9 mouse cellular contexts compared by ENCODE assay signal in genomic region chr5:8366771-8367613, GRCm38 (mm10). TPM values are rescaled to one million over a fixed set of nuclear protein-coding genes. Genes with fewer than 3 reads are reported as not detected.
A peak's percentile ranks its signal among the peaks of the same experiment; 100 is the strongest.
DNase-seq lines count a peak whose midpoint lies in the region; ATAC-seq lines count a peak whose summit lies in the region.
"Had no signal": no experiment of that assay in that cellular context is flagged by ENCODE, and none has a peak within 500 bp of the region (broad histone marks: within the 10 kb centered on the region; RNA-seq: fewer than 3 reads in every experiment).

No protein-coding gene starts in this region.

- peak overlapping the region; percentile 69; the same call in 1 of the 2 replicates for H3K9ac ChIP-seq in kidney, embryonic 15.5 days
- peak overlapping the region; percentile 76 for H3K9ac ChIP-seq in neural tube, embryonic 14.5 days (replicated peaks; ENCODE audit: low read depth, low read length)

- H3K9me3 ChIP-seq in kidney, embryonic 15.5 days (replicated peaks): no peaks in the 10 kb centered on the region
- H3K9me3 ChIP-seq in neural tube, embryonic 14.5 days (ENCODE audit: control insufficient read depth, low read length): no peaks in the 10 kb centered on the region
- H3K9me3 ChIP-seq: G1E had no signal

- H3K4me1 ChIP-seq in kidney, embryonic 15.5 days: peaks cover 11% of the 10 kb centered on the region; the same call in 1 of the 2 replicates
- peaks cover 2% of the 10 kb centered on the region; the same call in 1 of the 2 replicates for H3K4me1 ChIP-seq in neural tube, embryonic 14.5 days (ENCODE audit: control insufficient read depth, insufficient read depth, low read length)

- peak overlapping the region; percentile 78 for H3K4me3 ChIP-seq in kidney, embryonic 15.5 days (replicated peaks)
- H3K4me3 ChIP-seq in neural tube, embryonic 14.5 days (ENCODE audit: low read depth, low read length): peak overlapping the region; percentile 65

- H3K4me2 ChIP-seq in kidney, embryonic 15.5 days: peak overlapping the region; percentile 91
- H3K4me2 ChIP-seq in neural tube, embryonic 14.5 days (ENCODE audit: low read depth, low read length): peak overlapping the region; percentile 69

- H3K27ac ChIP-seq in kidney, embryonic 15.5 days: no peak overlapping the region
- H3K27ac ChIP-seq in neural tube, embryonic 14.5 days (ENCODE audit: low read depth, low read length): peak overlapping the region; percentile 74

- no peaks in the 10 kb centered on the region for H3K36me3 ChIP-seq in kidney, embryonic 15.5 days
- H3K36me3 ChIP-seq in neural tube, embryonic 14.5 days (ENCODE audit: control insufficient read depth, insufficient read depth, low read length): no peaks in the 10 kb centered on the region
- H3K36me3 ChIP-seq: G1E had no signal

- DNase-seq in kidney, adult 18-20 months: no peak
- DNase-seq in cerebellum, adult 9-10 months: peak; percentile 74
- DNase-seq in frontal cortex, postnatal 14 days (ENCODE audit: low spot score in 2 of 2): peak; percentile 34 to 36
- peak; percentile 47 to 59 for DNase-seq in left cerebral cortex, postnatal 14 days (ENCODE audit: low spot score in 2 of 2)
- DNase-seq in adrenal gland, postnatal 4 days (ENCODE audit: low spot score in 2 of 2): no peak

- H3K27me3 ChIP-seq in kidney, embryonic 15.5 days: peaks cover 13% of the 10 kb centered on the region
- H3K27me3 ChIP-seq in neural tube, embryonic 14.5 days (ENCODE audit: control insufficient read depth, insufficient read depth, low read length): no peaks in the 10 kb centered on the region

- WGBS in kidney, embryonic 15.5 days: 1% methylated on average over 24 of the region's 25 CpGs
- WGBS in neural tube, embryonic 14.5 days: under 1% methylated on average over 25 of the region's 25 CpGs

- ATAC-seq in kidney, embryonic 15.5 days (replicated peaks; ENCODE audit: low FRiP score): peak; percentile 49
- peak; percentile 73 for ATAC-seq in neural tube, embryonic 14.5 days (ENCODE audit: low read depth)
- no peak for ATAC-seq in CD4-positive, CD25-positive, alpha-beta regulatory T cell, adult 4 months

- intact Hi-C loops in left cerebral cortex, postnatal 14 days (cut with DNase I): loop anchor here (10.0 kb wide), 1 partner anchor 202 kb away; no protein-coding TSS in a partner anchor

RNA-seq across cellular contexts. Expression of gene Adam22, which starts 1.0 kb away (rescaled TPM):
- polyA plus RNA-seq in kidney, embryonic 15.5 days (2015; fragmentation: Nextera tagmentation; extraction: Ambion mirVana): 8.2 and 8.5 TPM in 2 replicates
- 100 to 1,000 TPM; 211 to 220 TPM for total RNA-seq in left cerebral cortex, postnatal 14 days (2021)
- 59.9 and 60.1 TPM in 2 replicates for polyA plus RNA-seq in neural tube, embryonic 14.5 days (2014; fragmentation: Nextera tagmentation; extraction: Ambion mirVana)
- total RNA-seq in adrenal gland, postnatal 4 days (2021): 10 to 100 TPM in 1 of 2 experiments, 1 to 10 TPM in 1; 9.3 to 10.6 TPM
- 1 to 10 TPM in 1 of 2 experiments, under 1 TPM in 1; 0.85 to 1.0 TPM for polyA plus RNA-seq in CD4-positive, CD25-positive, alpha-beta regulatory T cell, adult 4 months (2017; shearing (Covaris generic))
- polyA plus RNA-seq: G1E had no signal

RNA-seq across cellular contexts. Expression of gene Dbf4, which starts 55.5 kb away (rescaled TPM):
- polyA plus RNA-seq in kidney, embryonic 15.5 days (2015; fragmentation: Nextera tagmentation; extraction: Ambion mirVana): 41.0 and 45.1 TPM in 2 replicates
- 1 to 10 TPM; 2.7 to 3.5 TPM for total RNA-seq in left cerebral cortex, postnatal 14 days (2021)
- polyA plus RNA-seq in neural tube, embryonic 14.5 days (2014; fragmentation: Nextera tagmentation; extraction: Ambion mirVana): 9.5 and 13.1 TPM in 2 replicates
- 10 to 100 TPM; 21.9 to 24.3 TPM for total RNA-seq in adrenal gland, postnatal 4 days (2021)
- 1 to 10 TPM; 8.7 to 9.2 TPM for polyA plus RNA-seq in CD4-positive, CD25-positive, alpha-beta regulatory T cell, adult 4 months (2017; shearing (Covaris generic))

RNA-seq across cellular contexts. Expression of gene Slc25a40, which starts 55.7 kb away (rescaled TPM):
- polyA plus RNA-seq in kidney, embryonic 15.5 days (2015; fragmentation: Nextera tagmentation; extraction: Ambion mirVana): 12.8 and 13.3 TPM in 2 replicates
- total RNA-seq in left cerebral cortex, postnatal 14 days (2021): 1 to 10 TPM; 8.6 to 8.9 TPM
- polyA plus RNA-seq in neural tube, embryonic 14.5 days (2014; fragmentation: Nextera tagmentation; extraction: Ambion mirVana): 11.1 and 11.4 TPM in 2 replicates
- total RNA-seq in adrenal gland, postnatal 4 days (2021): 10 to 100 TPM; 13.5 to 15.8 TPM
- polyA plus RNA-seq in CD4-positive, CD25-positive, alpha-beta regulatory T cell, adult 4 months (2017; shearing (Covaris generic)): 10 to 100 TPM; 23.5 to 24.2 TPM

Comparison
In these comparisons a context has a peak if more than half of its experiments do, and no peak if none do; other contexts are left out.
1. DNase-seq: peak in cerebellum, adult 9-10 months (single experiment), frontal cortex, postnatal 14 days (2 of 2) and left cerebral cortex, postnatal 14 days (2 of 2); none in kidney, adult 18-20 months (single experiment) and adrenal gland, postnatal 4 days (0 of 2).